Mouse (Mus musculus) kidney, embryonic 16.5 days (tissue): ENCODE data around the gene Npas2. TPM values are rescaled to one million over a fixed set of nuclear protein-coding genes. Genes with fewer than 3 reads are reported as not detected.
A peak's percentile ranks its signal among the peaks of the same experiment; 100 is the strongest.

Experiments
- ATAC-seq: fragments of 200-750 bp; cut with Nextera tagmentation; 2 replicates; pipeline ENCODE4 v1.8.0; 2017; ENCODE audit warnings: moderate TSS enrichment; ENCODE audit not compliant: low FRiP score, low TSS enrichment
- H3K27ac ChIP-seq: fragments of 300-500 bp; sonication (generic); 2 replicates; pipeline ENCODE4 v1.5.1; 2014; ENCODE audit warnings: low read length
- H3K27me3 ChIP-seq: fragments of 300-500 bp; sonication (generic); 2 replicates; pipeline ENCODE4 v1.6.1; 2014; ENCODE audit warnings: low read length, control low read depth, mixed read lengths; ENCODE audit not compliant: insufficient read depth
- H3K36me3 ChIP-seq: fragments of 300-500 bp; sonication (generic); 2 replicates; pipeline ENCODE4 v1.6.1; 2014; ENCODE audit warnings: low read length, control low read depth, mixed read lengths; ENCODE audit not compliant: insufficient read depth
- H3K4me1 ChIP-seq: fragments of 300-500 bp; sonication (generic); 2 replicates; pipeline ENCODE4 v1.6.1; 2014; ENCODE audit warnings: low read length, control low read depth, mixed read lengths; ENCODE audit not compliant: insufficient read depth
- H3K4me2 ChIP-seq: fragments of 300-500 bp; sonication (generic); replicated peaks from 2 replicates; pipeline ENCODE4 v1.6.1; 2014; ENCODE audit warnings: low read depth, low read length
- H3K4me3 ChIP-seq: fragments of 300-500 bp; sonication (generic); 2 replicates; pipeline ENCODE4 v1.5.1; 2014; ENCODE audit warnings: mild to moderate bottlenecking, low read length
- H3K9ac ChIP-seq: fragments of 300-500 bp; sonication (generic); replicated peaks from 2 replicates; pipeline ENCODE4 v1.6.1; 2014; ENCODE audit warnings: low read length
- H3K9me3 ChIP-seq: fragments of 300-500 bp; sonication (generic); 2 replicates; pipeline ENCODE4 v1.6.1; 2016; ENCODE audit warnings: low read length, control low read depth
- WGBS: fragments of 180-500 bp; shearing (Covaris S2); extraction: QIAGEN DNeasy Blood & Tissue Kit; methylation state at CpG from one replicate; pipeline ENCODE4 v1.1.7; 2014; 5-methylcytosine and 5-hydroxymethylcytosine counted together
- polyA plus RNA-seq: library from polyadenylated mRNA; unstranded; fragments of >200 nt; fragmentation: Nextera tagmentation; extraction: Ambion mirVana; gene quantifications from 2 replicates; pipeline ENCODE4 v1.2.1, GENCODE M21; 2015

Npas2 gene
- polyA plus RNA-seq, 1 experiment from 2014 or later, result 0.69 TPM

DNA sequence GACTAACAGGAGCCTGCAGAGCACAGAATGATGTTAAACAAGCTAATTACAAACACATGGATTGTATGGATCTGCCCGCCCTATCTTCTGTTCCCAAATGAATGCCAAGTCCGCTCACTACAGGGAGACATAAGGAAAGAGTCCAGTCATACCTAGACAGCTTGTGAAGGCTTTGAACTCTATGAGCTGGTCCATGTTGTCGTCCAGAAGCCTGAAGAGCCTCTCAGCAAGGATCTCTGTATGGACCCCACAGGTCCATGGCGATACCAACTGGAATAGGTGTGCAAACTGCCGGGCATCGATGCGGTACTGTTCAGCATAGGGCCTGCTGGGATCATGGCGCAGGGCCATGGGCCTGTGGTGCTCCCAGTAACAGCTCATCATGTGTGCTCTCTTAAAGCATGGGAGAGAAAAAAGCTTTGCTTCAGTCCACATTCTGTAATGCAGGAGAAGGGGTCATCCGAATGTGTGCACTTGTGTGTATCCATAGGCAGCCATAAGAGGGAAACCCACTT lies 183.3 kb downstream of the Npas2 start:
- Histone ChIP-seq H3K36me3 (peaks cover 34% of the 10 kb centered on the region), H3K4me2 (no peak overlapping the region), H3K9me3 (no peaks in the 10 kb centered on the region), H3K27ac (no peak overlapping the region), H3K4me3 (no peak overlapping the region), H3K4me1 (peaks cover 9% of the 10 kb centered on the region), H3K27me3 (no peaks in the 10 kb centered on the region), H3K9ac (no peak overlapping the region)
- WGBS, result 96% methylated on average over 9 of the region's 9 CpGs
- ATAC-seq, result no peak

DNA sequence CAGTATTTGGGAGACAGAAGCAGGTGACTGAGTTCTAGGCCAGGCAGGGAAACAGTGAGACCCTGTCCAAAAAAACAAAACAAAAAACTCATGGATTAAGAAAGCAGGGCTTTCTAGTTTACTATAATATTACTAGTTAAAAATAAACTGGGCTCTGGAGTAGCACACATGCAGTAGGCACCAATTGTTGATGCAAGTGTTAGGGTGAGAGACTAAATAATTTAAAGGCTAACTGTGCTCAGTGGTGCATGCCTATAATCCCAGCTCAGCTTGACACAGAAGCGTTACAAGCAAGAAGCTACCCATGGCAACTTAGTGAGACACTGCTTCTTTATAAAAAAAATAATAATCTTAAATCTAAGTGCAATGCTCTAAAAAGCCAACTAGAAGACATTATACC lies 185.0 kb downstream of the Npas2 start:
- peak; percentile 68; the same call in 1 of the 2 replicates for ATAC-seq
- Histone ChIP-seq H3K9me3 (no peaks in the 10 kb centered on the region), H3K27ac (peak overlapping the region; percentile 20), H3K4me2 (no peak overlapping the region), H3K27me3 (no peaks in the 10 kb centered on the region), H3K4me3 (no peak overlapping the region), H3K4me1 (peaks cover 9% of the 10 kb centered on the region), H3K9ac (no peak overlapping the region), H3K36me3 (peaks cover 17% of the 10 kb centered on the region; the same call in 1 of the 2 replicates)
- 46% methylated on average over 1 of the region's 1 CpGs for WGBS

DNA sequence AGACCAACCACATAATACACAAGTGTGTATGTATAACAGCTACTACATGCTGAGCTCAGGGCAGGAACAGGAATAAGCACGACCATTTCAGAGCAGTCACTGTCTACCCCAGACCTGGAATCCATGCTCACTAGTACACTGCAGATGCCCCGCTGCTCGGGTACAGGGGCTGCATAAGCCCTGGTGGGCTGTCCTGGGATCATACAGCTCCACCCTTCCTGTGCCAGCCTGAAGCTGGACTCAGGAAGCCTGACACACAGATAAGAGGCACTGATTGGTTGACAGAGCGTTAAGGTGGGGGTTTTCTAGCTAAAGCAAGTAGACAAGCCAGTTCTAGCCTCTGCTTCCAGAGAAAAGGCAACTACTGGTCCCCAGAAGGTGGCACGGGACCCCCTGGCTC lies 185.5 kb downstream of the Npas2 start:
- Histone ChIP-seq H3K27ac (peak overlapping the region; percentile 60; the same call in 1 of the 2 replicates), H3K36me3 (peaks cover 12% of the 10 kb centered on the region; the same call in 1 of the 2 replicates), H3K27me3 (no peaks in the 10 kb centered on the region), H3K4me3 (no peak overlapping the region), H3K4me1 (peaks cover 9% of the 10 kb centered on the region), H3K9ac (no peak overlapping the region; the same call in 1 of the 2 replicates), H3K4me2 (no peak overlapping the region), H3K9me3 (no peaks in the 10 kb centered on the region)
- peak; percentile 60 for ATAC-seq
- WGBS, result 54% methylated on average over 5 of the region's 5 CpGs

DNA sequence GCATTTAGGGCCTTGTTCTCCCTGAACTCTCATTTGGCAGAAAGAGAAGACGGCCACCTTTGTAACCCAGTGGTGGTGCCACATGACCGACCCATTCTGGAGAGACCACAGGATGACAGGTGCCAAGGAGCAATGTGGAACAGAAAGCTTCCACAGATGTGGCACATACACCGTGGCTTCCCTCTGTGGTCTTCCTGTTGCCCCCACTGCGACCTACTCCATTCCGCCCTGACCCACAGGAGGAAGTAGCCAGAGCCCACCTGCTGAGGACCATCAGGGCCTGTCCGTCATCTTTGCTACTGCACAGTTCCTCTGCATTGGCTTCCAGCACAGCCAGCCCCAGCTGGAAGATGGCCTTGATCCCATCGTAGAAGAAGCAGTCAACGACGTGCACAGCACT lies 187.5 kb downstream of the Npas2 start:
- 87% methylated on average over 9 of the region's 9 CpGs for WGBS

DNA sequence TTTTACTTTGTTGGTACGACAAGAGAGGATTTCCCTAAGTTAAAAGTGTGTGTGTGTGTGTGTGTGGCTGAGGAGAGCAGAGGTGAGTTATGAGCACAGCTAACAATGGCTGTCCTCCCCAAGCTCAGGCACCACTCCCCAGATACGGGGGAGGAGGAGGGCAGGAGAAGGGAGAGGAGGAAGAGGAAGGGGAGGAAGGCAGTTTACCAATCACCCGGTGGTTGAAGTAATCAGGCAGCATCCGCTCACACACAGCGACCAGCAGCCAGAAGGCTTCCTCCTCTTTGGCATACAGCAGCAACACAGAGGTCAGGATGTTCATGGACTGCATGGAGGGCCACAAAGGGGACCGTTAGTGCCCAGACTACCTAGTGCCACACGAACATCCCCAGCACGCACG lies 191.4 kb downstream of the Npas2 start:
- H3K9ac ChIP-seq, result no peak overlapping the region
- ATAC-seq, result no peak
- WGBS, result 70% methylated on average over 9 of the region's 9 CpGs

More for the DNA sequence above, 187.5 kb downstream of the Npas2 start:
- Histone ChIP-seq H3K9ac (no peak overlapping the region), H3K9me3 (no peaks in the 10 kb centered on the region), H3K4me1 (peaks cover 9% of the 10 kb centered on the region), H3K27ac (no peak overlapping the region), H3K4me2 (no peak overlapping the region), H3K36me3 (peaks cover 11% of the 10 kb centered on the region; the same call in 1 of the 2 replicates), H3K27me3 (no peaks in the 10 kb centered on the region), H3K4me3 (no peak overlapping the region)
- ATAC-seq, result no peak

DNA sequence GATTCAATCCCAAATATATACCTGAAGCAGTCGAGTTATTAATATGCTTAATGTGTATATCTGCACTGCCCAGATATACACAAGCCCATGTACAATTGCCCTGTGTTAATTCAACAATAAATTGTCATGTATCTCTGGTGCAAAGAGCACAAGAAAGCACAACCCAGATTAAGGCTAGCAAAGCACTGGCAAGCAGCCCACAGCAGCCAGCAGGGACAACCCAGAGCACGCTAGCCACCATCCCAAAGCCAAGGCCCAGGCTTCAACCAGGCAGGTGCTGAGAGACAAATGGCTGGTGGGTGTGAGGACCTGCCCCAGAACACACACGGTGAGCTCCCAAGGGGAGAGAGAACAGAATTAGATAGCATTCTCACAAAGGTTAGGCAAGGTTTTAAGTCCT lies 192.9 kb downstream of the Npas2 start:
- H3K36me3 ChIP-seq, result no peaks in the 10 kb centered on the region
- H3K4me1 ChIP-seq, result no peaks in the 10 kb centered on the region
- no peaks in the 10 kb centered on the region for H3K9me3 ChIP-seq
- H3K27me3 ChIP-seq, result no peaks in the 10 kb centered on the region
- no peak overlapping the region for H3K9ac ChIP-seq
- H3K4me3 ChIP-seq, result no peak overlapping the region
- no peak overlapping the region for H3K4me2 ChIP-seq
- 73% methylated on average over 3 of the region's 3 CpGs for WGBS
- H3K27ac ChIP-seq, result no peak overlapping the region
- ATAC-seq, result no peak

More for the DNA sequence above, 191.4 kb downstream of the Npas2 start:
- Histone ChIP-seq H3K9me3 (no peaks in the 10 kb centered on the region), H3K27ac (no peak overlapping the region), H3K36me3 (no peaks in the 10 kb centered on the region), H3K4me3 (no peak overlapping the region), H3K4me2 (no peak overlapping the region), H3K4me1 (no peaks in the 10 kb centered on the region), H3K27me3 (no peaks in the 10 kb centered on the region)

DNA sequence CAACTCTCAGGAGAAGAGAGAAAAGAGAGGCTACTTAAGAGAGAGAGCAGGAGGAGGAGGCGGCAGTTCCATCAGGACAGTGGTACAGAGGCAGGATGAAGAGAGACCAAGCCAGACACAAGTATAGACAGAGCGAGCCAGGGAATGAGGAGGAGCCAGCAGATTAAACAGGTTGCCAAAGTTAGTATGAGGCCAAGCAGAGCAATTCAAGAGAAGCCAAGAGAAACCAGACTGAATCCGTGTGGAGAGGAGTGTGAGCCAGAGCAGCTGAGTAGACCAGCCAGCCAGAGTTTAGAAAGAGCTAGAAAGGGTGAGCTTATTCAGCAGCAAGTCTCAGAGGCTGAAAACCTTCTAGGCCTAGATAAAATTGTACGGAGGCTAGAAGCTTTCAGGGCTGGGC lies 194.0 kb downstream of the Npas2 start:
- H3K27ac ChIP-seq, result no peak overlapping the region
- no peaks in the 10 kb centered on the region for H3K9me3 ChIP-seq
- H3K36me3 ChIP-seq, result no peaks in the 10 kb centered on the region
- no peaks in the 10 kb centered on the region for H3K27me3 ChIP-seq
- 78% methylated on average over 4 of the region's 4 CpGs for WGBS
- no peak overlapping the region for H3K4me3 ChIP-seq
- H3K9ac ChIP-seq, result no peak overlapping the region
- H3K4me2 ChIP-seq, result no peak overlapping the region
- ATAC-seq, result peak; percentile 56; the same call in 1 of the 2 replicates
- H3K4me1 ChIP-seq, result no peaks in the 10 kb centered on the region

DNA sequence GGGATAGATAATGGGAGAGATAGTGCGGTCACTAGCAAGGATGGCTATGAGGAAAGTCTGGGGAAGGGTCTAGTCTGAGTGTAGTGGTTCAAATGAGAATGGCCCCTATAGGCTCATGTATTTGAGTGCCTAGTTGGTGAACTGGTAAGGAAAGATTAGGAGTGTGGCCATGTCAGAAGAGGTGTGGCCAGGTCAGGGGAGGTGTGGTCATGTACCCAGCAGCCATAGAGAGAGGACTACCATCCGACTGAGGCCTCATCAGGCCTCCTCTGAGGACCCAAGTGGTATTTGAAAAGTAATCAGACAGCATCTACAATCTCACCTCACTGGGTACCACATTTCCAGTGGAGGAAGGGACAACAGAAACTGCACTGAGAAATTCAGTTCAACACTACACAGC lies 194.6 kb downstream of the Npas2 start:
- Histone ChIP-seq H3K4me1 (no peaks in the 10 kb centered on the region), H3K4me2 (no peak overlapping the region), H3K9ac (no peak overlapping the region), H3K27ac (no peak overlapping the region), H3K27me3 (no peaks in the 10 kb centered on the region), H3K4me3 (no peak overlapping the region), H3K9me3 (no peaks in the 10 kb centered on the region), H3K36me3 (no peaks in the 10 kb centered on the region)
- 80% methylated on average over 2 of the region's 2 CpGs for WGBS
- ATAC-seq, result no peak

DNA sequence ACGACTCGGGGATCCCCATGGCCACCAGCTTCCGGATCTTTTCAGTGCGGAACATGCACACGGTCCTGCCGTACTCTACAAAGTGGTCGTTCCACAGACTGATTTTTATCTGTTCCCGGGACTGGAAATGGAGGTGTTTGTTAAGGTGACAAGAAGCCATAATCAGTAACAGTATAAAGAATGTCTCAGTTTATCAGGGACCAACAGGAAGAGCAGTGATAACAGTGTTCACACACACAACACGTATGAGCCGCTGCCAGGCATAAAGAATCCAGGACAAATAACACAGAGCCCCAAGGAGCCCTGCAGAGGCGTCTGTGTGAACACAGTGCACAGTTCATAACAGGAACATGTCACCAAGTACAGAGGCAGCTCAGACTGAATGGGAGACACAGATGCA lies 195.8 kb downstream of the Npas2 start:
- no peaks in the 10 kb centered on the region for H3K36me3 ChIP-seq
- no peaks in the 10 kb centered on the region for H3K9me3 ChIP-seq
- H3K4me1 ChIP-seq, result no peaks in the 10 kb centered on the region
- no peak overlapping the region for H3K9ac ChIP-seq
- H3K27me3 ChIP-seq, result no peaks in the 10 kb centered on the region
- ATAC-seq, result no peak
- WGBS, result 86% methylated on average over 11 of the region's 11 CpGs
- H3K4me2 ChIP-seq, result no peak overlapping the region
- H3K27ac ChIP-seq, result no peak overlapping the region
- no peak overlapping the region for H3K4me3 ChIP-seq

DNA sequence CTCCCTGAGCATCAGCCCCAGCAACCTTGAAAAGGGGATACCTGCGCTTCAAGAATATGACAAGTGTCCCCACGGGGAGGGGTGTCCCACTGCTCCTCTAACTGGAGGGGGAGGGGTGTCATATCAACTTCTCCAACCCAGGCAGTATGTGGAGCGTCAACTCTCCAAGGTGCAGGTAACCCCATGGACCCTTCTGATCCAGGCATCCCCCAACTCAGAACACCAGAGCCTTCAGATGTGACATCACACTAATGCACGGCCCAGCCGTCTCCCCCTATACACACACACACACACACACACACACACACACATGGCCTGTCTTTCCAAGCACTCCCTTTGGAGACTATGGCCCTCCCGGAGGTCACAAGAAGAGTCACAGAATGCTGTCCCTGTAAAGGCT lies 198.1 kb downstream of the Npas2 start:
- H3K4me2 ChIP-seq, result no peak overlapping the region
- H3K4me1 ChIP-seq, result no peaks in the 10 kb centered on the region
- no peak overlapping the region for H3K9ac ChIP-seq
- H3K27ac ChIP-seq, result no peak overlapping the region
- no peaks in the 10 kb centered on the region for H3K36me3 ChIP-seq
- no peaks in the 10 kb centered on the region for H3K27me3 ChIP-seq
- 90% methylated on average over 6 of the region's 6 CpGs for WGBS
- H3K4me3 ChIP-seq, result no peak overlapping the region
- ATAC-seq, result no peak
- no peaks in the 10 kb centered on the region for H3K9me3 ChIP-seq
